ENCODE assay signal across 9 mouse cellular contexts in the genomic region with DNA sequence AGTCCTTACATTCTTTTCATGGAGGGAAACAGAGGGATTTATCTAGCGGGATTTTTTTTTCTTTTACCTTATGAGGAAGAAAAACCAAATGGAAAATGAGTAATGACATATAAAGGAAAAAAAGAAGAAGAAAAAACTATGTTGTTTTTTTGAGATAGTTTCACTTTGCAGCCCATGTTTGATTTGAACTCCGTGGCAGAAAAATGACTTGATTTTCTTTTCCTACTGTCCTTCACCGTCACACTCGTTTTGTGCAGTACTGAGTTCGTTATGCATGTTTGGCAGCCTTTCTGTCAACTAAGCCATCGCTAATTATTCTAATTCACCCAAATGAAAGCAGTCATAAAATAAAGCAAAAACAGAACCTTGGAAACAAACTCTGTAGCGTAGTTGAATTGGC. TPM values are rescaled to one million over a fixed set of nuclear protein-coding genes. Genes with fewer than 3 reads are reported as not detected.
DNase-seq lines count a peak whose midpoint lies in the region; ATAC-seq and TF ChIP-seq lines count a peak whose summit lies in the region.
"Had no signal": no experiment of that assay in that cellular context is flagged by ENCODE, and none has a peak within 500 bp of the region (broad histone marks: within the 10 kb centered on the region; RNA-seq: fewer than 3 reads in every experiment).

No protein-coding gene starts in this region.

- no peak for ATAC-seq in heart, embryonic 13.5 days (ENCODE audit: extremely low read depth, insufficient number of reproducible peaks, low FRiP score, low TSS enrichment)
- ATAC-seq in heart, postnatal 0 days (ENCODE audit: insufficient read depth, low read depth), result no peak

- DNase-seq in heart, postnatal 14 days, result no peak
- peak; percentile 42 for DNase-seq in MEL (ENCODE audit: low read depth, low spot score)
- DNase-seq in heart, postnatal 0 days (ENCODE audit: low spot score), result no peak
- DNase-seq in midbrain, embryonic 10.5 days (ENCODE audit: low spot score), result no peak
- no peak for DNase-seq in urinary bladder, postnatal 25 days (ENCODE audit: low spot score)
- no peak for DNase-seq in cerebellum, adult 18-20 months
- no peak for DNase-seq in right cerebral cortex, adult 2 months (ENCODE audit: low spot score in 2 of 2)

- peak overlapping the region; percentile 73 for H3K4me3 ChIP-seq in heart, embryonic 13.5 days
- H3K4me3 ChIP-seq in MEL (ENCODE audit: control insufficient read depth in 1 of 2, insufficient read depth in 1 of 2, low read depth in 2 of 2, low read length in 2 of 2), result peak overlapping the region; percentile 60 to 77
- H3K4me3 ChIP-seq in heart, postnatal 0 days (ENCODE audit: low read depth, low read length), result peak overlapping the region; percentile 80
- peak overlapping the region; percentile 84 for H3K4me3 ChIP-seq in midbrain, embryonic 10.5 days

- H3K4me2 ChIP-seq in heart, embryonic 13.5 days, result peak overlapping the region; percentile 86
- H3K4me2 ChIP-seq in heart, postnatal 0 days (ENCODE audit: low read depth, low read length), result peak overlapping the region; percentile 72

- peak overlapping the region; percentile 89 for H3K9ac ChIP-seq in heart, embryonic 13.5 days
- H3K9ac ChIP-seq in MEL (ENCODE audit: control insufficient read depth, low read depth, low read length, poor library complexity, severe bottlenecking), result peak overlapping the region; percentile 99
- H3K9ac ChIP-seq in heart, postnatal 0 days (replicated peaks; ENCODE audit: low read depth, low read length), result peak overlapping the region; percentile 74

- H3K27me3 ChIP-seq in heart, embryonic 13.5 days (replicated peaks), result peaks cover 23% of the 10 kb centered on the region
- H3K27me3 ChIP-seq in MEL (ENCODE audit: control insufficient read depth in 1 of 2, insufficient read depth in 2 of 2, low read length in 2 of 2), result no peaks in the 10 kb centered on the region; a peak in 1 of 4 replicates
- H3K27me3 ChIP-seq in heart, postnatal 0 days (ENCODE audit: control insufficient read depth, insufficient read depth, low read length), result peaks cover 14% of the 10 kb centered on the region; the same call in 1 of the 2 replicates
- H3K27me3 ChIP-seq in midbrain, embryonic 10.5 days (ENCODE audit: low read depth, poor library complexity, severe bottlenecking), result peaks cover 43% of the 10 kb centered on the region

- no peaks in the 10 kb centered on the region for H3K36me3 ChIP-seq in heart, embryonic 13.5 days
- peaks cover 0 to 21% of the 10 kb centered on the region in 2 experiments; a peak in 2 of 4 replicates for H3K36me3 ChIP-seq in MEL (ENCODE audit: control insufficient read depth in 1 of 2, insufficient read depth in 2 of 2, low read length in 2 of 2)
- no peaks in the 10 kb centered on the region for H3K36me3 ChIP-seq in heart, postnatal 0 days (replicated peaks; ENCODE audit: control insufficient read depth, insufficient read depth, low read length)
- no peaks in the 10 kb centered on the region for H3K36me3 ChIP-seq in midbrain, embryonic 10.5 days

- H3K27ac ChIP-seq in heart, embryonic 13.5 days (replicated peaks), result peak overlapping the region; percentile 92
- peak overlapping the region; percentile 91 for H3K27ac ChIP-seq in MEL (ENCODE audit: control insufficient read depth, low read depth, low read length)
- H3K27ac ChIP-seq in heart, postnatal 0 days (ENCODE audit: low read depth), result peak overlapping the region; percentile 83; the same call in 1 of the 2 replicates
- peak overlapping the region; percentile 97 for H3K27ac ChIP-seq in midbrain, embryonic 10.5 days (replicated peaks)

- peaks cover 34% of the 10 kb centered on the region for H3K4me1 ChIP-seq in heart, embryonic 13.5 days
- peaks cover 10 to 18% of the 10 kb centered on the region in 2 experiments for H3K4me1 ChIP-seq in MEL (ENCODE audit: control insufficient read depth in 1 of 2, insufficient read depth in 2 of 2, low read length in 2 of 2)
- peaks cover 11% of the 10 kb centered on the region for H3K4me1 ChIP-seq in heart, postnatal 0 days (ENCODE audit: control insufficient read depth, insufficient read depth)
- H3K4me1 ChIP-seq in midbrain, embryonic 10.5 days, result peaks cover 35% of the 10 kb centered on the region

- H3K9me3 ChIP-seq in heart, embryonic 13.5 days, result no peaks in the 10 kb centered on the region
- H3K9me3 ChIP-seq in MEL (replicated peaks; ENCODE audit: insufficient read depth, low read length), result no peaks in the 10 kb centered on the region
- H3K9me3 ChIP-seq in heart, postnatal 0 days (replicated peaks; ENCODE audit: control insufficient read depth, low read length), result no peaks in the 10 kb centered on the region
- no peaks in the 10 kb centered on the region for H3K9me3 ChIP-seq in midbrain, embryonic 10.5 days (replicated peaks)

- H3K79me2 ChIP-seq in MEL (ENCODE audit: control insufficient read depth, insufficient read depth, low read length, poor library complexity), result peaks cover 16% of the 10 kb centered on the region

- intact Hi-C loops in heart, postnatal 14 days (cut with DNase I), result loop anchor here (5.0 kb wide), 1 partner anchor 110 kb away; the partner anchor contains the start of gene Smim8

- no peak for TF ChIP-seq CTCF in MEL (IDR thresholded peaks at IDR 0.05 in 2 of 3, conservative IDR thresholded peaks at IDR 0.05 in 1 of 3; ENCODE audit: control insufficient read depth in 1 of 3, insufficient read depth in 1 of 3, low read depth in 2 of 3, low read length in 3 of 3, poor library complexity in 1 of 3, severe bottlenecking in 1 of 3)
- TF ChIP-seq CTCF in heart, postnatal 0 days (IDR thresholded peaks at IDR 0.05; ENCODE audit: low read depth), result no peak

- 17% methylated on average over 7 of the region's 7 CpGs for WGBS in heart, embryonic 13.5 days
- 12% methylated on average over 7 of the region's 7 CpGs for WGBS in heart, postnatal 0 days
- WGBS in midbrain, embryonic 10.5 days, result 19% methylated on average over 7 of the region's 7 CpGs

- no peak for TF ChIP-seq POLR2A in MEL (IDR thresholded peaks at IDR 0.05; ENCODE audit: control insufficient read depth in 1 of 2, insufficient read depth in 1 of 2, low read depth in 1 of 2, low read length in 2 of 2, poor library complexity in 1 of 2)

- no peak for TF ChIP-seq RAD21 in MEL (IDR thresholded peaks at IDR 0.05; ENCODE audit: low read depth, low read length)

- TF ChIP-seq EP300 in MEL (IDR thresholded peaks at IDR 0.05; ENCODE audit: low read depth in 1 of 2, low read length in 2 of 2), result no peak
- TF ChIP-seq EP300 in heart, postnatal 0 days (IDR thresholded peaks at IDR 0.05; ENCODE audit: low read depth), result no peak

TF ChIP-seq in MEL, 35 proteins besides CTCF, POLR2A, EP300 and RAD21:
- TF ChIP-seq CHD2 (IDR thresholded peaks at IDR 0.05; ENCODE audit: low read length) (no peak), TBP (IDR thresholded peaks at IDR 0.05; ENCODE audit: low read depth, low read length) (no peak), ELF1 (IDR thresholded peaks at IDR 0.05; ENCODE audit: low read depth, low read length) (no peak), CHD1 (IDR thresholded peaks at IDR 0.05; ENCODE audit: low read depth, low read length) (0 out of 2 replicates have a peak, but pooled peaks have one; percentile 37)
TF ChIP-seq in MEL: peak in this region for 1.

RNA-seq across cellular contexts. Expression of gene Zfp292, which starts 4.5 kb away (rescaled TPM):
- polyA plus RNA-seq in heart, embryonic 13.5 days (2015; fragmentation: Nextera tagmentation; extraction: Ambion mirVana), result 11.3 and 12.2 TPM in 2 replicates
- total RNA-seq in heart, postnatal 14 days (2021), result 10 to 100 TPM; 17.3 to 17.5 TPM
- 9.8 and 14.3 TPM in 2 replicates for total RNA-seq in MEL (2012; rRNA removed)
- polyA plus RNA-seq in MEL (2012; ENCODE audit: insufficient read depth in 1 of 2, insufficient read length in 2 of 2, low read depth in 1 of 2, low replicate concordance in 2 of 2, missing spikeins in 1 of 2), result 10 to 100 TPM; 16.8 to 19.4 TPM
- 13.5 and 13.6 TPM in 2 replicates for total RNA-seq in heart, postnatal 0 days (2014; rRNA removed; ENCODE audit: low replicate concordance)
- polyA plus RNA-seq in heart, postnatal 0 days (2015; fragmentation: Nextera tagmentation; extraction: Ambion mirVana), result 7.1 and 7.2 TPM in 2 replicates
- 22.1 and 26.5 TPM in 2 replicates for polyA plus RNA-seq in midbrain, embryonic 10.5 days (2016; fragmentation: Nextera tagmentation; extraction: Ambion mirVana)

RNA-seq across cellular contexts. Expression of gene Cga, which starts 6.3 kb away (rescaled TPM):
- polyA plus RNA-seq in heart, embryonic 13.5 days (2015; fragmentation: Nextera tagmentation; extraction: Ambion mirVana), result not detected in 2 replicates
- total RNA-seq in heart, postnatal 14 days (2021), result not detected
- total RNA-seq in MEL (2012; rRNA removed), result not detected in 2 replicates
- polyA plus RNA-seq in MEL (2012; ENCODE audit: insufficient read depth in 1 of 2, insufficient read length in 2 of 2, low read depth in 1 of 2, low replicate concordance in 2 of 2, missing spikeins in 1 of 2), result not detected
- not detected in 2 replicates for total RNA-seq in heart, postnatal 0 days (2014; rRNA removed; ENCODE audit: low replicate concordance)
- polyA plus RNA-seq in heart, postnatal 0 days (2015; fragmentation: Nextera tagmentation; extraction: Ambion mirVana), result not detected in 2 replicates
- polyA plus RNA-seq in midbrain, embryonic 10.5 days (2016; fragmentation: Nextera tagmentation; extraction: Ambion mirVana), result 0.27 and 0.30 TPM in 2 replicates
- total RNA-seq: gastrocnemius, postnatal 25 days had no signal
